Mouse (Mus musculus) adrenal gland, postnatal 36 days (tissue): Measurements from ENCODE around the gene Tsc22d3. TPM values are rescaled to one million over a fixed set of nuclear protein-coding genes. Genes with fewer than 3 reads are reported as not detected.
"Not testable (repeated sequence)": the region's sequence is repeated elsewhere in the genome, so short reads cannot be mapped to it uniquely, and the experiment has no call there.

Experiments
- DNase-seq, 2 experiments: peaks; one replicate each; pipeline ENCODE4 v3.0.0; 2021; ENCODE audit warnings: mixed read lengths in 1 of 2
- total RNA-seq, 2 experiments: library from RNA; stranded (reverse); gene quantifications; 2 replicates each; pipeline ENCODE4 v1.2.3; 2021

The Tsc22d3 gene
- total RNA-seq, 2 experiments from 2014 or later: 118 to 142 TPM

DNA sequence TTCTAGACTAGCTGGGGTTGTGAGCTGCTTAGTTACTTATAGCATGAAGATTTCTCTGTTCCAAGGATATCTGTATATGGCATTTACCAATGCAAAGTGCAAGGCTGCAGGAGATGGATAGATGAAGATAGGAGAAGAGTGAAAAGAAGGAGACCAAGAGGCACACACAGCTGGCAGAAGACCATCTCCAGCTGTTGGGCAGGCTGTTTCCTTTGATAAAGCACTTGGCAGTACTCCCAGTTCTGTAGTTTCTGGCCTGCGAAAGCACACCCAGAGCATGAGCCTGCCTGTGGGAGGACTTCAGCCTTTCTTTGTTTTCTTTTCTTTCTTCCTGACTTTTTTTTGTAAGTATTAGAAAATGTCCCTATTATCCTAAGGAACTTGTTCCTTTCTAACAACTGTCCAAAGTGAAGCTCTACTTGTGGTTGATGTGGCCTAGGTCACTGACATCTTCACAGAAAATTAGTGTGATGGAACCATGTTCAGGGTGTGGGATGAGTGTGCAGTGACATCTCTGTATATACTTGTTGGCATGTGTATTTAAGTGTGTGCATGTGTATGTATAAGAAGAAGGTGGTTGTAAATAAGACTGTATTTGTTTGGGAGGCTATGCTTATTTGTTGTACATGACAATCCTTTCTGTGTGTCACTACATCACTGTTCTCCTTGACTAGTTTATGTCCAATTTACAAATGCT lies 32.6 kb downstream of the Tsc22d3 start:
- peak; percentile 31 to 58 for DNase-seq

DNA sequence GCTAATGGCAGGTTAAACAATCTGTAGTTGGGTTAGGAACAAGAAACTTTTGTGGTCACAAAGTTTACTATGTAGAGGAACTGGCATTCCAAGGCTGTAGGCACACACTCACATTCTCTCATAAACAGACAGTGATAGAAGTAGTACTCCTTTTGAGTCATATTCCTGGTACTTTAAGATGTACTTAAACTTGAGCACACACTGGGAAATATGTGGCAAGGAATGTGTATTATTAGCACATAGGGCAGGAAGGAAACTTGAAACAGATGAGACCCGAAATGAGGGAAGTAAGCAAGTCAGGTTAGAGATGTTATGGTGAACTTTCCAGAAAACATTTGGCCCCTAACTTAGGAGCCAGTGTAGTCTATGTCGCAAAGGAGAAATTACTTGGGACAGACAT lies 34.7 kb downstream of the Tsc22d3 start:
- no peak for DNase-seq

GRCm38 (mm10) chrX:140565212-140565611 lies 35.2 kb downstream of the Tsc22d3 start:
- no peak for DNase-seq

GRCm38 (mm10) chrX:140564777-140565176 lies 35.7 kb downstream of the Tsc22d3 start:
- DNase-seq: peak; percentile 79 to 81

DNA sequence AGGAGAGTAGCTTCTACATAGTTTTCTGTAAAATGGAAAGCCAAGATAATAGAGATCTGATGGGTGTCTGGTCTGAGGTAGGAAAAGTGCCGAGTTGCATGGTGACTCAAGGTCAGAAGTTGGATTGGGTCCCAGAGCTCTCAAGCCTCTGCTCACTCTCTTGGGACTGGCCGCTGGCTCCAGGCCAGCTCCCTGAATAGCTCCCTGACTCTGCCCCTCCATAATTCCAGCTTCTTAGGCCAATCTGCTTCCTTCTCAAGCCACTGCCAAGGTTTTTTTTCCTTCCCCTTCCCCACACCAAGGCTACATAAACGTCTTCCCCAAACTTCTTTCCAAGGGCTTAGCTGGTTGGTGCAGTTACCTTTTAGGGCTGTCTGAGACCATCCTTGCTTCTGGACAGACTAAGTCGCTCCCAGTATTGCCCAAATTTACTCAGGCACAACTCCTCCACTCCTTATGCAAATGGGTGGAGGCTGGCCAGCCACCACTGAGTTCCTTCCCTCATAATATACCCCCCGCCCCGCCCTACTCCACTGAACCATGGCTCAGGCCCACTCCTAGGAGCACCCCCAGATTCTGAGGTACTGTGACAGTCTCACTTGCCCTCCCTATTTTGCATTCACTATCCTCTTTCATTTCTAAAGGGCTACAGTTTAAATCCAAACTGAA lies 42.1 kb downstream of the Tsc22d3 start:
- peak; percentile 76 to 85 for DNase-seq

- no peak for DNase-seq
Measured at GRCm38 (mm10) chrX:140555965-140556364, 44.5 kb downstream of the Tsc22d3 start.

DNA sequence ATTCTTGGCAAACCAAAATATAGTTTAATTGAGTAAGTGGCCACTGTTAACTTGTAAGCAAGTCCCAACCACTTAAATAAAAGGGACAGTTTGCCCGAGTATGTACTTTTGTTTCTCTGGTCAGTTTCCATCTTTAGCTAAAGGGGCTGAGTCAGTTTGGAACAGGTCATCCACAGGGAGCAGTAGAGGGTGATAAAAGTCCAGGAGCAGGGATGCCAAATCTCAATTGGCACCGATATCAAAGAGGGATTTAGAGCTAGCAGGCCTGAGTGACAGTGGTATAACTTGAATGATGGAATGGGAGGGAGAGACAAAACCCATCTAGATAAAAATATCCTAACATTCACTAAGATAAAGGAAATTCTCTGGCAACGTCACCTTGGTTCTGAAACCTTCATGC lies 45.0 kb downstream of the Tsc22d3 start:
- DNase-seq: no peak

DNA sequence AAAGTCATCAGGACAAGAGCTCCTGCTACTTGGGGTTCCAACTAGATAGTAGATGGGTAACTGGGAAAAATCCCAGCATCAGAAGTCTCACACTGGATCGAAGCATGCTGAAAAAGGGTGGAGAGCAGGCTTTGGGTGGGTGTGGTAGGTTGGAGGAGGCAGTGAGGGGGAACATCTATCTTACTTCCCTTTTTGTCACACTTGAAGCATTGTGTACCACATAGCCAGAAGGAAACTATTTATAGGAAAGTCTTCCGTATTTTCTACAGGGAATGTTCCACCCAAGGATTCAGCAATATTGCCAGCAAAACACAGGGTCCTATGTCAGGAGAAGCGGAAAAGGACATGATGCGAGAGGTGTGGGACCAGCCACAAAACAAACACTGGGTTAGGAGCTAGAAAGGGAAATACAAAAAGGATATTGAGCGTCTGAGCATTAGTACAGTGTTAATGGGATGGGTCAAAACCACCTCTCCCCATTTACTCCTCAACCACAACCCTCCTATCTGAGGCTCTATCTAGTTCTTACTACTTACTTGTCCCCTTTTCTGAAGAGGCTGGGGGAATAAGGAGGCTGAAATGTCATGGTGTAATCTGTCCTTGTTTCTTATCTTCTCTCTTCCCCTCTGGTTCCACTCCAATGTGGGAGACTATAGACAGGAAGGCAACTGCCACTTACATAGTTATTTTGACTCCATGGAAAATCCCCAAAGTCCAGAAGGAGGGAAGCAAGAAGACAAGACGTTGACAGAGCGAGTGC lies 52.6 kb downstream of the Tsc22d3 start:
- no peak for DNase-seq

DNA sequence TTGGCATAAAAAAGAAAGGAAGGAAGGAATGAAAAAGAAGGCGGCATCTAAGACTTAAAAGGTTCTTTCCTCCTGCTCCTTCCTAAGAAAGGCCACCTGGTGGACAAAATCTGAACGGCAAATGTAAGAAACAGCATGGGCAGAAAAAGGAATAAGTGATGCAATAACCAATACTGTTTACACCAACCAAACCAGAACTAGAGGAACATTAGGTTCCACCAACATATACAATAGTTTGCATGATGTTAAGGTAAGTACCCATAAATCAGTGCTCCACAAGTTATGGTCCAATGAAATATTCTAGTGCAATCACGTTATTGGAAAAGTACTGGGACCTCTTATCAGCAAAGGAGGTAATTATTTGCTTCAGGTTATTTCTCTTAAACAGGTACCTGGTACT lies 55.7 kb downstream of the Tsc22d3 start:
- DNase-seq: peak; percentile 50 to 67

DNA sequence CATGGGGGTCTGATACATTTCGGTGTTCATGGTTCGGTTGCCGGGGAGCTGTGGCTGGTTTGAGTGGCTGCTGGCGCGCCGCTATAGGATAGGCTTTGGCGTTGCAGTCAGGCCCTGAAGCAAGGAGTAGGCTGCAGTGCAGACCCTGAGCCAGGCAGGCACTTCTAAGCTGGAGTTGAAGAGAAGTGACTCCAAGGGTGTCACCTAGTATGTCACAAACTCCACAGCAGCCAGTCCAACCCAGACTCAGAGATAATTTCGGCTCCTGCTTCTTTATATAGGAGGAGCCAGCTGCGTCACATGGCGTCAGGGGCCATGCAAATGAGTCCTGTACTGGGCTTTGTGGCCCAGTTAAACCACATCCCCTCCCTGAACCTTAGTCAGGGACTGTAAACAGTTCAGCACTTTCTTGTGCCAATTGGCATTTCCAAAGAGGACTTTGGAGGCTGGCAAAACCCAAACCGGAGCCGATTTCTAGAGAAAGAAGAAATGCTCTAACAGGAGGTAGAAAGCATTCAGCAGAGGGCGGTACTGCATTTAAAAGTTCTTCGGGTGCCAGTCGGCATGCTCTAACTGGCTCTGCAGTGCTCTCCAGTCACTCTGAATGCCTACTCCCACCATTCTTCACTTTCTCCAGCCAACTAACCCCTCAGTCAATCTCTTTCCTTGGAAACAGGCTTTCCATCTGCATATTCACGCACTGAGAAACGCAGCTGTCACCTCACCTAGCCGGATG lies 57.4 kb downstream of the Tsc22d3 start:
- peak; percentile 79 to 83 for DNase-seq

DNA sequence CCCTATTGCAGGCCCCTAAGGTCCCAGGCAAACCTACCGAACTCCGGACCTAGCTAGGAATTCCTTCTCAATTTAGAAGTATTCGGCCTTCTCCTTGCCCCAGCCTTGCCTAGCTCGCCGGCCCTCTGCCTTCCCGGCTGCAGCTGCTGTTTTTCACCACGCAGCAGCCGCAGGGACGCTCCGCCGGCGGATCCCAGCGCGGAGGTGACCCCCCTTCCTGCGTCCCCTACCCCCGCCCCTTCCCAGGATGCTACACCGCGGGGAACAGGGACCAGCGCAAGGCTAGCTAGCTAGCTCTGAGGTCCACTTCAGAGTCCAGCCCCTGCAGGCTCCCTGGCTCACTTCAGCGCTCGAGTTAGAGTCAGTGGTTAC lies 58.0 kb downstream of the Tsc22d3 start:
- peak; percentile 59 to 74 for DNase-seq

DNA sequence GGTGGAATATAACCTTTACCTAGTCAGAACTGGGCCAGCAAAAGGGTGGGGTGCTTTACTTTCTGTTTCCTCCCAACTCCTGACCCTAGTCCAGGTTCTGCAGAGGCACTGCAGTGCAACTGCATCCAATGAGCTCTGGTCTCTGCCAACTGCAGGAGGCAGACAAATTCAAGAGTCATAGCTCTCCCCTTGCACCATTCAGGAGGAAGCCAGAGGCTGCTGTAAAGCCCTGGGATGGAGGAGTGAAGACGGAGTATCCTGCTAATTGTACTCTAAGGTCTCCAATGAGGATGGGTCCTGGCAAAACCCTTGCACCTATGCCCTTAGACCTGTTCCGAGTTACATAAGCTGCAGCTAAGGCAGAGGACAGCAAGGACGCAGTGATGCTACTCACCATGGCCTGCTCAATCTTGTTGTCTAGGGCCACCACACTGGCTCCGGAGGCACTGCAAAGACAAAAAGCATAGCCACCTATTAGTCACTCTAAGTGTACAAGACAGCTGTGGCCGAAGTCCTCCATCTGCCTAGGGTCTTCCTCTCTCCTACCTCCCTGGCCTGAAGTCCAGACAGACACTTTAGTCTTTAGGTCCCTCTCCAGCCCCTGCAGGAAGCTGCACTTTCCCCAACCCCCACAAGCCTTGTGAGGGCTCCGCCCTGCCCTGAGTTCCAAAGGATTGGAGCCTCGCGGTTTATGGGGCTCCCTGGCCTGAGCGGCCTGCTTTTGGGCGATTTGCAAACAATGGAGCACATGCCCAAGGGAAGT lies 58.6 kb downstream of the Tsc22d3 start:
- DNase-seq: peak; percentile 25 to 29

- DNase-seq: no peak
Measured at GRCm38 (mm10) chrX:140540500-140541114, 59.9 kb downstream of the Tsc22d3 start.

DNA sequence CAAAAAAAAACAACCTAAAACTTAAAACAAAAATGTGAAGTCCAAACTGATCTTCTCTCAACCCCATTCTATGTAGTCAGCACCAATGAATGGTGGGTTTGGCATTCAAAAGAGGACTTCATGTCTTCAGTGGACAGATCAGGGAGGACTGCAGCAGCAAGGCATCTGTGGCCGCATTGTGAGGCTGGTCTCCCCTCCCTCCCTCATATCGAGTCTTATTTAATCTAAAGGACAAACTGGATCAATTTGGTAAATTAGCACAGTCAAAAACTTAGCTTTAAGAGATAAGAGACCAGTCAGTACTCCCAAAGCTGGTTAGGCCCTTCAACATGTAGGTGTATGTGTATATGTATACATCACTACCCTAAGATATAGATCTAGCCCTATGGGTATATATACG lies 60.6 kb downstream of the Tsc22d3 start:
- not testable (repeated sequence) for DNase-seq

DNA sequence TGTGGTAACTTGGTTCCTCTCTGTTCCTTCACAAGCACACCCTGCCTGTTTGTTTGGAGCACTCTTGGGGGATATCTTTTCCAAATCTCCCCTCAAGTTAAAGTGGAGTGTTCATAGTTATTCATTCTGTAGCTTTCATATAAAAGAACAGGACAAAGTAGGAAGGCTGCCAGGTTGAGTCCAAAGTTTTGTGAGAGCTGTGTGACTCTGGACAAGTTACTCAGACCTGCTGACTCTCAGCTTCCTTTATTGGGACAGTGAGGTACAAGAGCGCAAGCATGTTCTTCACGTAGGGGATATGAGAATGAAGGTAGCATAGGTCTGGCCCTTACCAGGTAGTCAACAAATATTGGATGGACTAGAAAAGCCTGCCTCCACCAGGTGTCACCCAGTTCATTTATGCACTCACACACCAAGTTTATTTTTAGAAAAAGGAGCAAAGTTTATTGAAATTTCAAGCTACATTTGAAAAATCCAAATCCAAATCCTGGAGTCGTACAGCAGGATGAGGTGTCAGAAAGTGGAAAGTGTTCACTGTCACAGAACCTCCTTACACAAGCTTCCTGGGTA lies 61.3 kb downstream of the Tsc22d3 start:
- DNase-seq: no peak

- no peak for DNase-seq
Measured at GRCm38 (mm10) chrX:140538649-140539048, 61.8 kb downstream of the Tsc22d3 start.

GRCm38 (mm10) chrX:140537662-140538061 lies 62.8 kb downstream of the Tsc22d3 start:
- peak in 1 of 2 experiments; percentile 35 for DNase-seq

- DNase-seq: no peak
Measured at GRCm38 (mm10) chrX:140535487-140535886, 65.0 kb downstream of the Tsc22d3 start.

- no peak for DNase-seq
Measured at GRCm38 (mm10) chrX:140534306-140534705, 66.2 kb downstream of the Tsc22d3 start.

- no peak for DNase-seq
Measured at GRCm38 (mm10) chrX:140532325-140532724, 68.1 kb downstream of the Tsc22d3 start.

GRCm38 (mm10) chrX:140531356-140531755 lies 69.1 kb downstream of the Tsc22d3 start:
- no peak for DNase-seq
